Mouse (Mus musculus) CH12.LX (cell line): ENCODE measurements around the gene Nfix.

Experiments used
- CTCF ChIP-seq, 2 experiments: IDR thresholded peaks in 1 of 2; conservative IDR thresholded peaks in 1 of 2; 2 replicates each; pipeline ENCODE4 v1.5.1; 2011 to 2012; ENCODE audit warnings: low read depth in 2 of 2, low read length in 2 of 2, improper control_type of control experiment in 1 of 2, inconsistent platforms in 1 of 2, mild to moderate bottlenecking in 1 of 2, moderate library complexity in 1 of 2
- ETS1 ChIP-seq: conservative IDR thresholded peaks from 2 replicates; pipeline ENCODE4 v1.6.1; 2012; ENCODE audit warnings: low read depth, mild to moderate bottlenecking, inconsistent platforms, low read length, improper control_type of control experiment, moderate library complexity
- GABPA ChIP-seq: IDR thresholded peaks from 2 replicates; pipeline ENCODE4 v1.6.1; 2012; ENCODE audit warnings: low read depth, low read length, improper control_type of control experiment, inconsistent platforms; ENCODE audit not compliant: insufficient replicate concordance
- MXI1 ChIP-seq: IDR thresholded peaks from 2 replicates; pipeline ENCODE4 v1.6.1; 2011; ENCODE audit warnings: mild to moderate bottlenecking, low read depth, low read length, improper control_type of control experiment
- NELFE ChIP-seq: IDR thresholded peaks from 2 replicates; pipeline ENCODE4 v1.6.1; 2011; ENCODE audit warnings: low read depth, low read length, improper control_type of control experiment
- POLR2A ChIP-seq: IDR thresholded peaks from 2 replicates; pipeline ENCODE4 v1.6.1; 2011; ENCODE audit warnings: low read depth, mild to moderate bottlenecking, improper control_type of control experiment, low read length
- TCF12 ChIP-seq: IDR thresholded peaks from 2 replicates; pipeline ENCODE4 v1.6.1; 2014; ENCODE audit warnings: low read depth, mild to moderate bottlenecking, inconsistent platforms, low read length, improper control_type of control experiment
- USF2 ChIP-seq: conservative IDR thresholded peaks from 2 replicates; pipeline ENCODE4 v1.6.1; 2011; ENCODE audit warnings: low read depth, low read length, improper control_type of control experiment

GRCm38 (mm10) chr8:84682257-84682656 lies 117.9 kb downstream of the Nfix start:
- TF ChIP-seq TCF12 (no peak), GABPA (no peak), NELFE (no peak), CTCF (conservative IDR thresholded peaks at IDR 0.05 in 1 of 2, IDR thresholded peaks at IDR 0.05 in 1 of 2; ENCODE audit: low read depth in 2 of 2, low read length in 2 of 2) (no peak), POLR2A (no peak), ETS1 (no peak), USF2 (no peak), MXI1 (no peak)
